Mouse (Mus musculus) embryonic fibroblast, embryonic 13.5 days (primary cell): ENCODE results near the gene Il1rl2.

Experiments
- CTCF ChIP-seq: IDR thresholded peaks from 2 replicates; pipeline ENCODE4 v1.5.1; 2011; ENCODE audit warnings: mild to moderate bottlenecking, control low read depth, low read length, moderate library complexity, borderline replicate concordance; ENCODE audit not compliant: insufficient read depth
- POLR2A ChIP-seq: IDR thresholded peaks from 2 replicates; pipeline ENCODE4 v1.6.1; 2011; ENCODE audit warnings: low read depth, mild to moderate bottlenecking, control low read depth, low read length, moderate library complexity

- TF ChIP-seq POLR2A, result no peak
- no peak for TF ChIP-seq CTCF
Measured at GRCm38 (mm10) chr1:40324955-40325702, 719 bp downstream of the Il1rl2 start.
